Comparison of ENCODE assay signal across 7 mouse cellular contexts in the genomic region with DNA sequence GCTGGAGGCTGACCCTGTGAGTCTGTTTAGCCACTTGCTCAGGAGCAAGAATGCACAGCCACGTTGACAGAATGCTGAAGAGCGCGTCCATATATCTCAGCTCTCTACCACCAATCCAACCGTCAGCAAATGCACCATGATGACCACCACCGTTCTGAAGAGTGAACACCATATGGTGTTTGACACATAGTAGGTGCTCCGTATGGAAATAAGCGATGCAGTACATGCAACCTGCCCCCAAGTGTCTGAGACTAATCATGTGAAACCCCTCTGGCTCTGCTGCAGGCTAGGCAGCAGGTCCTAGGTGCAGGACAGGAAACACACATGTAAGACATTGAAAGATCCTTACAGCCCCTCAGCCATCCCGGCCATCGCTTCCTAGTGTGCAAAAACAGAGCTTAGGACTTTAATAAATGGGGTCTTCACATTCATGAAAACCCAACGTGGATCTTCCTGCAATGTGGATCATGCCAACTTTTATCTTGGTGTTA. TPM values are rescaled to one million over a fixed set of nuclear protein-coding genes. Genes with fewer than 3 reads are reported as not detected.
DNase-seq lines count a peak whose midpoint lies in the region; ATAC-seq and TF ChIP-seq lines count a peak whose summit lies in the region.

No protein-coding gene starts in this region.

- no peak overlapping the region for H3K9ac ChIP-seq in neural tube, embryonic 11.5 days (ENCODE audit: low read length)
- H3K9ac ChIP-seq in liver, embryonic 12.5 days: no peak overlapping the region
- no peak overlapping the region for H3K9ac ChIP-seq in stomach, postnatal 0 days (ENCODE audit: low read length)

- no peak for TF ChIP-seq CTCF in stomach, postnatal 0 days (IDR thresholded peaks at IDR 0.05; ENCODE audit: low read depth)

- H3K36me3 ChIP-seq in neural tube, embryonic 11.5 days (ENCODE audit: control insufficient read depth, insufficient read depth, low read length): no peaks in the 10 kb centered on the region
- H3K36me3 ChIP-seq in heart, embryonic 10.5 days: peaks cover 34% of the 10 kb centered on the region
- peaks cover 12% of the 10 kb centered on the region; the same call in 1 of the 2 replicates for H3K36me3 ChIP-seq in liver, embryonic 12.5 days
- peaks cover 5% of the 10 kb centered on the region; the same call in 1 of the 2 replicates for H3K36me3 ChIP-seq in stomach, postnatal 0 days (ENCODE audit: control insufficient read depth, insufficient read depth, low read length)

- ATAC-seq in neural tube, embryonic 11.5 days (ENCODE audit: insufficient read depth, low FRiP score, low TSS enrichment): no peak
- ATAC-seq in liver, embryonic 12.5 days: no peak
- ATAC-seq in stomach, postnatal 0 days (ENCODE audit: low FRiP score, low TSS enrichment): no peak

- H3K4me3 ChIP-seq in neural tube, embryonic 11.5 days (ENCODE audit: low read depth, low read length): no peak overlapping the region
- peak overlapping the region; percentile 87 for H3K4me3 ChIP-seq in heart, embryonic 10.5 days
- peak overlapping the region; percentile 65 for H3K4me3 ChIP-seq in liver, embryonic 12.5 days
- peak overlapping the region; percentile 68; the same call in 1 of the 2 replicates for H3K4me3 ChIP-seq in stomach, postnatal 0 days (ENCODE audit: low read depth, low read length)

- no peak for DNase-seq in neural tube, embryonic 11.5 days (ENCODE audit: low spot score)
- no peak for DNase-seq in neural tube, embryonic 10.5 days (ENCODE audit: extremely low spot score, low spot score)
- DNase-seq in heart, embryonic 10.5 days (ENCODE audit: low spot score): no peak
- DNase-seq in stomach, postnatal 0 days (ENCODE audit: low spot score): no peak
- DNase-seq in ovary, postnatal 10 days (ENCODE audit: low spot score): no peak
- DNase-seq in T-cell, adult 2 months (ENCODE audit: low spot score): no peak

- no peak overlapping the region for H3K27ac ChIP-seq in neural tube, embryonic 11.5 days (ENCODE audit: low read depth, low read length)
- peak overlapping the region; percentile 96 for H3K27ac ChIP-seq in heart, embryonic 10.5 days
- peak overlapping the region; percentile 59 for H3K27ac ChIP-seq in liver, embryonic 12.5 days
- peak overlapping the region; percentile 40; the same call in 1 of the 2 replicates for H3K27ac ChIP-seq in stomach, postnatal 0 days (replicated peaks)

- 73% methylated on average over 10 of the region's 10 CpGs for WGBS in neural tube, embryonic 11.5 days
- 55% methylated on average over 10 of the region's 10 CpGs for WGBS in heart, embryonic 10.5 days
- 36% methylated on average over 10 of the region's 10 CpGs for WGBS in liver, embryonic 12.5 days (ENCODE audit: insufficient replicate concordance)
- 72% methylated on average over 10 of the region's 10 CpGs for WGBS in stomach, postnatal 0 days

- TF ChIP-seq EP300 in stomach, postnatal 0 days (optimal IDR thresholded peaks at IDR 0.05): no peak

- peaks cover 9% of the 10 kb centered on the region; the same call in 1 of the 2 replicates for H3K4me1 ChIP-seq in neural tube, embryonic 11.5 days (ENCODE audit: control insufficient read depth, insufficient read depth, low read length)
- H3K4me1 ChIP-seq in heart, embryonic 10.5 days: peaks cover 35% of the 10 kb centered on the region
- H3K4me1 ChIP-seq in liver, embryonic 12.5 days: peaks cover 43% of the 10 kb centered on the region
- 0 out of 2 replicates have a peak, but pooled peaks cover 2% of the 10 kb centered on the region for H3K4me1 ChIP-seq in stomach, postnatal 0 days (replicated peaks; ENCODE audit: control insufficient read depth, insufficient read depth)

- no peaks in the 10 kb centered on the region for H3K9me3 ChIP-seq in neural tube, embryonic 11.5 days (ENCODE audit: control insufficient read depth, low read length)
- no peaks in the 10 kb centered on the region for H3K9me3 ChIP-seq in heart, embryonic 10.5 days
- H3K9me3 ChIP-seq in liver, embryonic 12.5 days (replicated peaks): no peaks in the 10 kb centered on the region
- no peaks in the 10 kb centered on the region for H3K9me3 ChIP-seq in stomach, postnatal 0 days (ENCODE audit: control insufficient read depth, low read length)

- 0 out of 2 replicates have a peak, but pooled peaks cover 2% of the 10 kb centered on the region for H3K27me3 ChIP-seq in neural tube, embryonic 11.5 days (ENCODE audit: control insufficient read depth, insufficient read depth, low read length)
- peaks cover 17% of the 10 kb centered on the region for H3K27me3 ChIP-seq in heart, embryonic 10.5 days (ENCODE audit: insufficient read depth, poor library complexity, severe bottlenecking)
- peaks cover 49% of the 10 kb centered on the region for H3K27me3 ChIP-seq in liver, embryonic 12.5 days (replicated peaks)
- no peaks in the 10 kb centered on the region for H3K27me3 ChIP-seq in stomach, postnatal 0 days (ENCODE audit: control insufficient read depth, insufficient read depth, low read length)

- peak overlapping the region; percentile 19; the same call in 1 of the 2 replicates for H3K4me2 ChIP-seq in neural tube, embryonic 11.5 days (ENCODE audit: low read depth)
- peak overlapping the region; percentile 98 for H3K4me2 ChIP-seq in liver, embryonic 12.5 days
- H3K4me2 ChIP-seq in stomach, postnatal 0 days (replicated peaks; ENCODE audit: low read depth): peak overlapping the region; percentile 100

RNA-seq across cellular contexts. Expression of a gene that starts 0.6 kb away (rescaled TPM):
- not detected in 2 replicates for polyA plus RNA-seq in neural tube, embryonic 11.5 days (2014; fragmentation: Nextera tagmentation; extraction: Ambion mirVana)
- polyA plus RNA-seq in heart, embryonic 10.5 days (2016; fragmentation: Nextera tagmentation; extraction: Ambion mirVana): not detected in 2 replicates
- polyA plus RNA-seq in liver, embryonic 12.5 days (2016; fragmentation: Nextera tagmentation; extraction: Ambion mirVana): not detected in 2 replicates
- polyA plus RNA-seq in stomach, postnatal 0 days (2015; fragmentation: Nextera tagmentation; extraction: Ambion mirVana): not detected in 2 replicates

RNA-seq across cellular contexts. Expression of a gene that starts 3.3 kb away (rescaled TPM):
- polyA plus RNA-seq in neural tube, embryonic 11.5 days (2014; fragmentation: Nextera tagmentation; extraction: Ambion mirVana): 14.0 and 15.3 TPM in 2 replicates
- 32.3 and 47.3 TPM in 2 replicates for polyA plus RNA-seq in heart, embryonic 10.5 days (2016; fragmentation: Nextera tagmentation; extraction: Ambion mirVana)
- polyA plus RNA-seq in liver, embryonic 12.5 days (2016; fragmentation: Nextera tagmentation; extraction: Ambion mirVana): 12.9 and 13.4 TPM in 2 replicates
- polyA plus RNA-seq in stomach, postnatal 0 days (2015; fragmentation: Nextera tagmentation; extraction: Ambion mirVana): 21.7 and 22.8 TPM in 2 replicates

RNA-seq across cellular contexts. Expression of a gene that starts 16.7 kb away (rescaled TPM):
- polyA plus RNA-seq in neural tube, embryonic 11.5 days (2014; fragmentation: Nextera tagmentation; extraction: Ambion mirVana): not detected in 2 replicates
- polyA plus RNA-seq in heart, embryonic 10.5 days (2016; fragmentation: Nextera tagmentation; extraction: Ambion mirVana): 0.36 and 0.96 TPM in 2 replicates
- polyA plus RNA-seq in liver, embryonic 12.5 days (2016; fragmentation: Nextera tagmentation; extraction: Ambion mirVana): 0.10 TPM in 2 replicates
- polyA plus RNA-seq in stomach, postnatal 0 days (2015; fragmentation: Nextera tagmentation; extraction: Ambion mirVana): 0.08 TPM in 1 of 2 replicates, not detected in the other

RNA-seq across cellular contexts. Expression of a gene that starts 44.8 kb away (rescaled TPM):
- polyA plus RNA-seq in neural tube, embryonic 11.5 days (2014; fragmentation: Nextera tagmentation; extraction: Ambion mirVana): 28.1 and 35.1 TPM in 2 replicates
- 3.4 and 5.1 TPM in 2 replicates for polyA plus RNA-seq in heart, embryonic 10.5 days (2016; fragmentation: Nextera tagmentation; extraction: Ambion mirVana)
- polyA plus RNA-seq in liver, embryonic 12.5 days (2016; fragmentation: Nextera tagmentation; extraction: Ambion mirVana): 0.66 and 0.85 TPM in 2 replicates
- 3.3 and 3.4 TPM in 2 replicates for polyA plus RNA-seq in stomach, postnatal 0 days (2015; fragmentation: Nextera tagmentation; extraction: Ambion mirVana)

RNA-seq across cellular contexts. Expression of a gene that starts 57.8 kb away (rescaled TPM):
- 0.12 and 0.26 TPM in 2 replicates for polyA plus RNA-seq in neural tube, embryonic 11.5 days (2014; fragmentation: Nextera tagmentation; extraction: Ambion mirVana)
- polyA plus RNA-seq in heart, embryonic 10.5 days (2016; fragmentation: Nextera tagmentation; extraction: Ambion mirVana): 0.83 and 0.94 TPM in 2 replicates
- polyA plus RNA-seq in liver, embryonic 12.5 days (2016; fragmentation: Nextera tagmentation; extraction: Ambion mirVana): 0.50 and 0.51 TPM in 2 replicates
- 3.0 and 3.4 TPM in 2 replicates for polyA plus RNA-seq in stomach, postnatal 0 days (2015; fragmentation: Nextera tagmentation; extraction: Ambion mirVana)

Comparison
In these comparisons a context has a peak if more than half of its experiments do, and no peak if none do; other contexts are left out.
1. H3K4me2 ChIP-seq: peak in every context shown above with its lines; median percentile 100 in stomach, postnatal 0 days; 98 in liver, embryonic 12.5 days; 19 in neural tube, embryonic 11.5 days.